Mouse (Mus musculus) 416B (cell line): ENCODE results near the gene Zfr2.
"Not testable (repeated sequence)": the region's sequence is repeated elsewhere in the genome, so short reads cannot be mapped to it uniquely, and the experiment has no call there.

Source experiments
- DNase-seq: peaks from one replicate; pipeline ENCODE4 v3.0.0; 2011; ENCODE audit warnings: low read depth

The Zfr2 gene

DNA sequence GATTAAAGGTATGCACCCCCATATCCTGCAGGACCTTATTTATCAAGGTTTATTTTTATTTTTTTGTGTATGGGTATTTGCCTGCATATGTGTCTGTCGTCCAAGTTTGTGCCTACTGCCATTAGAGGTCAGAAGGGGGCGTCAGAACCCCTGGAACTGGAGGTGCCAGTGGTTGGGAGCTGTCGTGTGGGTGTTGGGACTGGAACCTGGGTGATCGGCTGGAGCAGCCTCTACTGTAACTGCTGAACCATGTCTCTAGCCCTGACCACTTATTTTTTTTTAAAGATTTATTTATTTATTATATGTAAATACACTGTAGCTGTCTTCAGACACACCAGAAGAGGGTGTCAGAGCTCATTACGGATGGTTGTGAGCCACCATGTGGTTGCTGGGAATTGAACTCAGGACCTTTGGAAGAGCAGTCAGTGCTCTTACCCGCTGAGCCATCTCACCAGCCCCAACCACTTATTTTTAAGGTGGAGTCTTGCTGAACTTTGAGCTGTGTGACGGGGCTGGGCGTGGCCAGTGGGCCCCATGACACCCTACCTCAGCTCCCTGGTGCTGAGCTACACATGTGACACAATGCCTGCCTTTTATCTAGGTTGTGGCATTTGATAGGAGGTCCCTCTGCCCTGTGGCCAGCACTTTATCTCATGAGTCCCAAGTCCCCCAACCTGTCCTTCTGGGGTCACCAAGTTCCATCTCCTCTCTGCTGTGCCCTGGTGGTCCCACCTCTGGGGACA is 29.8 kb upstream of the Zfr2 start:
- no peak for DNase-seq

DNA sequence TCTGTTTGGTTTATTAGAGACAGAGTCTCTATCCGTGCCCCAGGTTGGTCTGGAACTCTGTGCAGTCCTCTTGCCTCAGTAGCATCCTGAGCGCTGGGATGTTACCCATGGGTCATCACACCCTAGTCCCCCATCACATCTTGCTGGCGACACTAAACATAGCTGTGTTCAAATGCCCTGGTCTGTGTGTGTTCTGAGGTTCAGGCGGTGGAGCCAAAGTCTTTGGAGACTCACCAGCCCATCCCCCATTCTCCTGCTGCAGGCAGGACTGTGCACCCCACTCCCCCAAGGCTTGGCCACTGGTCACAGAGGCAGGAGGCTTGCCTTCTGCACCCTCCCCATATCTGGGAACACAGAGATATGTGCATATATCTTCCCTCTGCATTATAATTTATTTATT is 28.8 kb upstream of the Zfr2 start:
- no peak for DNase-seq

DNA sequence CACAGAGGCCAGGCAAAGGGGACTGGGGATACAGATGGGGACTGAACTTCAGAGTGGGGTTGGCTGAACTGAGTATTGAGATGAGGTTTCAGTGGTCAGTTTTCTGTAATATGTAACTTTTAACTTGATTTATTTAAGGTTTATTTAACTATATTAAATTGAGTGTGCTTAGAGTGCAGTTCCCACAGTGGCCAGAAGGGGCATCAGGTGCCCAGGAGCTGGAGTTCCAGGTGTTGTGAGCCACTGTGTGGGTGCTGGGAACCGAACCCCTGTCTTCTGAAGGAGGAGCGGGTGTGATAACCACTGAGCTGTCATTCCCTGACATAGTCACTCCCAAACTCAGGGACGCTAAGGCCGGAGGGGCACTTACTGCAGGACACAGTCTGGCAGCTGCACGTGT is 22.8 kb upstream of the Zfr2 start:
- no peak for DNase-seq

DNA sequence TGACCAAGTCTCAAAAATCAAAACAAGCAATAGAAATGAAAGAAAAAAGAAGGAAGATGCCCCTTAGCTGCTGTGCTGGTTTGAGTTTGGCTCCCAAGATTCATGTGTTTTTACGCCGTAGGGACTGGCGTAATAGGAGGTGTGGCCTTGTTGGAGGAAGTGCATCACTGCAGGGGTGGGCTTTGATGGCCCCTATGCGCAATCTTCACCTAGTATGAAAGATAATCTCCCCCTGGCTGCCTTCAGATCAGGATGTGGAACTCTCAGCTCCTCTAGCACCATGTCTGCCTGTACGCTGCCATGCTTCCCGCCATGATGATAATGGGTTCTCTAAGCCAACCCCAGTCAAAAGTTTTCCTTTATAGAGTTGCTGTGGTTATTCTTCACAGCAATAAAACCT is 16.7 kb upstream of the Zfr2 start:
- DNase-seq: peak; percentile 26

DNA sequence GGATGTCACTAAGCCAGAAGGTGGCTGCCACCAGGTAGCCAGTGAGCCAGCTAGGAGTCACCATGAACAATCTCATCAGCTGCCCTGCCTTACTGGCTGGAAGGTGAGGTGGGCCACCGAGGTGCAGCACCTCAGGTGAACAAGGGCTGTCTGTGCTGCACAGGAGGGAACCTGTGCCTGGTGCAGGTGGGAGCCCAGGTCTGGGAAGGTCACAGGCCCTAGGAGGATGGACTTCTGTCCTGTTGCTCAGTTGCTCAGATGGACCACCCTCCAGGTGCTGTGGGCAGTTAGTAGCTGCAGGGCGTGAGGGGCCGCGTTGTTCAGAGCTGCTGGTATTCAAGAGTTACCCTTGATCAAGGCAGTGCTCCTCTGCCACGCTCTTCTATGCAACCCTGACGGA is 16.1 kb upstream of the Zfr2 start:
- DNase-seq: no peak

DNA sequence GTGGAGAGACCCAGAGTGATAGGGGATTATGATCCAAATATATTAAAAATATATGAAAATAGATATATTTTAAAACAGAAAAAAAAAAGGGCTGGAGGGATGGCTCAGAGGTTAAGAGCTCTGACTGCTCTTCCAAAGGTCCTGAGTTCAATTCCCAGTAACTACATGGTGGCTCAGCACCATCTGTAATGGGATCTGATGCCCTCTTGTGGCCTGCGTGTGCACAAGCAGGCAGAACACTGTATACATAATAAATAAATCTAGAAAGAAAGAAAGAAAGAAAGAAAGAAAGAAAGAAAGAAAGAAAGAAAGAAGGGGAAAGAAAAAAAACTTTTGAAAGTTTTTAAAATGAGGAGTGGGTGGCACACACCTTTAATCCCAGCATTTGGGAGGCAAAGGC is 15.7 kb upstream of the Zfr2 start:
- peak; percentile 49 for DNase-seq

DNA sequence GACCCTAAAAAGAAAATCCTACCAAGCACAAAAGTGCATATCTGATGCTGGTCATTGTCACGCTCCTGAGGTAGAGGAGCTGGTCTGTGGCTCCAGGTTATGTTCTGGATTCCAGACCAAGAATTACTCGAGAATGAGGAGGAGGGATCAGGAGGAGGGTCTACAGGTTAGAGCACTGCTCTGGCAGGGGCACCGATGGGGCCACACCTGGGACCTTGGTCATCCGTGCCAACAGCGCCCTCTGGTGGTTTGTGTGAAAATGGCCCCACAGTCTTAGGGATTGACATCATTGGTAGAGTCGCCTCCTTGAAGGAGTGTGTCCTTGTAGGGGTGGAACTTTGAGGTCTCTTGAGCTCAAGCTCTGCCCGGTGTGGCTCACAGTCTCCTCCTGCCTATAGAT is 15.0 kb upstream of the Zfr2 start:
- DNase-seq: peak; percentile 37

DNA sequence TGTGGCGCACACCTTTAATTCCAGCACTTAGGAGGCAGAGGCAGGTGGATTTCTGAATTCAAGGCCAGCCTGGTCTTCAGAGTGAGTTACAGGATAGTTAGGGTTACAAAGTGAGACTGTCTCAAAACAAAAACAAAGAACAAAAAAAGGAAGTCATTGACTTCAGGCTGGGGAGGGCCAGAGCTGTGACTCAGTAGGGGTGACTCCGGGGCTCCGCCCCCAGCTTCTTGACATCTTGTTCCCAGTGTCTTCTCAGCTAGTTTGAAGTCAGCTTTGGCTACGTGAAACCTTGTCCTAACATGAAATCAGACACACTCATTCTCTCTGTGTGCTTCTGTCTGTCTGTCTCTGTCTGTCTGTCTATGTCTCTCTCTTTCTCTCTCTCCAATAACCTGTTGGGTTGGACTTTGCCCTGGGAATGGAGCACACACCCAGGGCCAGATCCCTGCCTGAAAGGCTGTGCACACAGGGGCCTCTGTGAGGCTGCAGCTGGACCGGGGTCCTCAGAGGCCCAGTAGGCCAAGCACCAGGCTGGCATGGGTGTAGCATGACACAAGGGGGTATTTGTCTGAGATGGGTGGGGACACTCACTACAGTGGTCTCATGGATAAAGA is 11.4 kb upstream of the Zfr2 start:
- DNase-seq: peak; percentile 64

DNA sequence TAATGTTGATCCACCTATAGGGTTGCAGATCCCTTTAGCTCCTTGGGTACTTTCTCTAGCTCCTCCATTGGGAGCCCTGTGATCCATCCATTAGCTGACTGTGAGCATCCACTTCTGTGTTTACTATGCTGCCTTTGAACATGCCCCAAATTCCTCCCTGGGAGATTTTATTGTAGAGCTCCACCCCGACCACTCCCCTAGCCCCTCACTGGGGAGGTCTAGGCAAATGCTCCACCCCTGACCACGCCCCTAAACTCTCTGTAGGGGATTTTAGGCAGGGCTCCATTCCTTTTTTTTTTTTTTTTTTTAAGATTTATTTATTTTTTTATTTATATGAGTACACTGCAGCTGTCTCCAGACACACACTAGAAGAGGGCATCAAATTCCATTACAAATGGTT is 9.2 kb upstream of the Zfr2 start:
- not testable (repeated sequence) for DNase-seq

DNA sequence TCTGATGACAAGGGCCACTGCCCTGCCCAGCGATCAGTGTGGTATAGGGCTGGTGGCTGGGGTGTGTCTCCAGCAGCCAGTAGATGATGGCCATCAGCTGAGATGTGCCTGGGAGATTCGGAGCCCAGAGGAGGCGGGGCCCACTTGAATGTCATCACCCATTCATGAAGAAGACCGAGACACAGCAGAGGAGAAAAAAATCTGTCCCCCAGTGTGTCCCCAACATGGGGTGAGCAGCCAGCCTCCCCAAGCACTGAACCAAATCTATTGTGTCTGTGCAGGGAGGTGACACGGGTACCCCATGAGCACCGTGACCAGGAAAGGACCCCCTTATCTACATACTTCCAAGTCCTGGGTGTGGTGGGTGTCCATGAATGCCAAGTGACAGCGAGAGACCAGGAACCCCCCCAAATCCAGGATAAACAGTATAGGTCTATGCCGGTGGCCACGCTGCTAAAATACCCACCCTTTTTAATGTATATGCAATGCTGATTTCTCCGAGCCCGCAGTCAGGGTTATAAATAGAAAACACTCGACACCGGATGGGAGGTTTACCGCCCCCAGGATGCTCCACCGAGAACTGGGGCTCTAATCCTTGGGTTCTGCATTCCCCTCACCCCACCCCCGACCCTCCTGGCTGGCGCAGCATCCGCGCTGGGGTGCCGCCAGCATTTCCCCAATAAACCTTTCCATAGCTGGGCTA is 3.1 kb upstream of the Zfr2 start:
- DNase-seq: no peak

DNA sequence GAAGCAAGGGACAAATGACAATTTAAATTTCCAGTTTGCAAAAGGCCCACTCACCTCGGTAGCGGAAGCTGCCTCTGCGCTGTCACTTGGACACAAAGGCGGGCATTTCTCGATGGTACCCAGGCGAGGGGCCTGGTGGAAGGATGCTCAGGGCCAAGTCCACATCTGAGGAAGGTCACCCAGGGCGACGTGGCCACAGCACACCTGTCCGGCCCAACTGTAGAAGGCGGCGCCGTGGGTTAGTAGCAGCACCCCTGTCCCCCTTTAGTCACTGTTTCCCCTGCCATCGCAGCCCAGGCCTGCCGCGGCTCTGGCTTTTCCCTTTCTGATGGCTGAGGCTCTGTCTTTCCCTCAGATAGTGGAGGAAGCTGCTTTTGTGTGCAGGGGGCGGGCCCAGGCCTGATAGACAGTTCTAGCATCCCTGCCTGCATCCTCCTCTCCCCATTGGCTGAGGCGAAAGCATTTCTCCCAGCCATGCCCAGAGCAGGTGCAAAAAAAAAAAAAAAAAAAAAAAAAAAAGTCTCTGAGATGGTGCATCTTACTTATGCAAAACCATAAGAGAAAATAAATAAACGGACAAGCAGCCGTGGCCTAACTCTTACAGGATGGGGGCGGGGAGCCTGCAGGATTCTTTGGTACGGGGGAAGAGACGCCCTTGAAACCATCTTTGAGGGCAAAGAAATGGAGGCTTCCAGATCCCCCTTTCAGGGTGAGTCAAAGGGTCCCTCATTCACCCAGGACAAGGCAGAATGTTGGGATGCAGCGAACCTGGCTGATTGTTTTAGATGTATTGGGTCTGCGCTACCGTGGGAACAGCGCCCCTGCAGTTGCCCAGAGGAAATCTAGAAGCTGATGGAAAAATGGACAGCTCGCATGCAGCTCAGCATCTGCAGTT is 2.3 kb upstream of the Zfr2 start, which contains the start of gene Atcay:
Atcay (minus strand) TSS at position 396 of the 895 bp plus-strand sequence.
- no peak for DNase-seq

DNA sequence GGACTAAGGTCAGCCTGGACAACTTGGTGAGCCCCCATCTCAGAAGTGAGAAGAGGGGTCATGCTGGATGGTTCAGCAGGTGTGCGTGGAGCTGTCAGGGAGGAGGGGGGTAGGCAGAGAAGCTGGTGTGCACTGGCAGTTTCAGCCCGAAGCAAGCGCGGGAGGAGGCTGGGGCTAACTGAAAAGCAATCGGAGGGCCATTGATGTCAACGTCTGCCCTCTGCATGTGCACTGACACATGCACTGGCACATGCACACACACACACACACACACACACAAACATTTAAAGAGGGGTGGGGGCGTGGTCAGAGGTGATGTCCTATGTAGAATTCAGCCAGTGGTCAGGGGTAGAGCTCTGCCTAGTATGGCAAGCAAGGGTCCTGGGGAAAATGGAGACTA is 1.5 kb upstream of the Zfr2 start:
- DNase-seq: no peak

DNA sequence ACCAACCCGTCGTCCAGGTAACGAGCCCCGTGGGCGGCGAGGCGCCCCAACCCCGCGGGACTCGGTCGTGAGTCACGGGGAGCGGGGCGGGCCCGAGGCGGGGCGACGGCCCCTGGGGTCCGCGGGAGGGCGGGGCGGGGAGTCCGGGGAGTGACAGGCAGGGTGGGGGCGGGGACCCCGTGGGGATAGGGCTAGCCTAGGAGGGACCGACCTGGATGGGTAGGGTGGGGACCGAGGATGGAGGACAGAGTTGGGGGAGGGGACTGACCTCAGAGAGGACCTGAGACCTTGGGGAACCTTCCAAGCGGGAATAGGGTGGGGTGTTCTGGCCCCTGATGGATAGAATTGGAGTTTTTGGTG is 251 bp downstream of the Zfr2 start:
- DNase-seq: no peak

DNA sequence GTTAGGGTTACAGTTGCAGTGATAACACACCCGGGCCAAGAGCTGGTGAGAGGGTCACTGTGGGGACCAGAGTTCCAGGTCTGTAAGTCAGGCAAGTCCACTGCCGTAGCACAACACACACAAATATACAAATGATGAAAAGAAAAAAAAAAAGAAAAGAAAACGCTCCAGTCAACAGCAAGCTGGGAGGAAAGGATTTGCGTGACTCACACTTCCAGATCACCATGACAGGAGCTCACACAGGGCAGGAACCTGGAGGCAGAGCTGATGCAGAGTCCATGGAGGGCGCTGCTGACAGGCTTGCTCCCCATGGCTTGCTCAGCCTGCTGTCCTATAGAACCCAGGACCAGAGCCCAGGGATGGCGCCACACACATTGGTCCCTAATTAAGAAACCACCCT is 1.3 kb downstream of the Zfr2 start:
- peak; percentile 22 for DNase-seq

DNA sequence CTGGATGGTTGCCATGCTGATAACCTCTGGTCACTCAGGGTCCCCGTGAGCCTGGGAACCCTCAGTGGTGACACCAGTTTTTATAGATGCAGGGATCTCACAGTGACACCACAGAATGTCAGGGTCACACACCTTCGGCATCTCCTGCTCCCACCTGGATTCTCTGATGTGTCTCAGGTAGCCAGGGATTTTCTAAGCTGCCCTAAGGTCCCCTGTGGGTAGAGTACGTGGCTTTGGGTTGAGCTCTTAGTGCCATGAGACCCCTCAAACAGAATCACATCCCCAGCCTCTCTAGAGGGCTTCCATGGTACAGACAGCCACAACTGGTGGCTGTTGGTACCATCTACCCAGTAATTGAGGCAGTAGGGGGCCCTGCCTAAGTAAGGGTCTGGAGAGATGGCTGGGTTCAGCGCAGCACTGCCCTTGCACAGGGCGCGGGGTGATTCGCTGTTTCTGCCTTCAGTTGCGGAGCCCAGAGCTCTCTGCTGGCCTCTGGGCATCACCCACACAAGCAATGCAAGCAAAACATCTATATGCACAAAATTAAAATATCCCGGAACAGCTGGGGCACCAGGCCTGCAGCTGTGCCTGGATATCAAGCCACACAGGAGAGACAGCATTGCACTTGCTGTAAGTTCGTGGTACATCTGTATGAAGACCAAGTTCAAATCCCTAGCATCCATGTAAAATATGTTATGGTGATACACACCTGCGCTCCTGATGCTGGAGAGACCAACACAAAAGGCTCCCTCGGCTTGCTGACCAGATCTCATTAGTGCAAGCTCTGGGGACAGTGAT is 3.7 kb downstream of the Zfr2 start:
- DNase-seq: no peak

DNA sequence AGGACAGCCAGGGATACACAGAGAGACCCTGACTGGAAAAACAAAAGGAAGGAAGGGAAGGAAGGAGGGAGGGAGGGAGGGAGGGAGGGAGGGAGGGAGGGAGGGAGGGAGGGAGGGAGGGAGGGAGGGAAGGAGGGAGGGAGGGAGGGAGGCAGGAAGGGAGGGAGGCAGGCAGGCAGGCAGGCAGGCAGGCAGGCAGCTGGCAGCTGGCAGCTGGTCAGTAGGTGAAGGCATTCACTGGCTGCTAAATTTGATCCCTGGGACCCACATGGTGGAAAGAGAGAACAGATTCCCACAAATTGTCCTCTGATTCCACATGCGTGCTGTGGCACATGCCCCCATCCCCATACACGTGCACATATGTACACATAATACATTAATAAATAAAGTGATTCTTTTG is 5.7 kb downstream of the Zfr2 start:
- no peak for DNase-seq

DNA sequence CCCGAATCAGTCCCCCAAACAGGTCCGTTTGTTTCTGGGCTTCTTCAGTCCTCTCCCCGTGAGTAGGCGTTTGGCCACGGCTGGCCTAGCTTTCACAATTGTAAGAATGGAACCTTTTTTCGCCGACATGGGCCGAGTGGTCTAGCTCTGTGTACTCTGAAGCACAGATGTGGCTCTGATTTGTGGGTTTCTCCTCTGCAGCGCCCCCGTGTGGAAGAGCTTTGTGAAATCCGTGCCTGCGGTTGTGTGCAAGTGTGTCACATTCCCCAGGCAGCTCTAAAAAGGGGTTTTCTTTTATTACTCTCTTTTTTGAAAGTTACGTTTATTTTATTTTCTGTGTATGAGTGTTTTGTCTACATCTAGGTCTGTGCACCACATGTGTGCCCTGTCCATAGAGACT is 7.9 kb downstream of the Zfr2 start:
- DNase-seq: peak; percentile 64

DNA sequence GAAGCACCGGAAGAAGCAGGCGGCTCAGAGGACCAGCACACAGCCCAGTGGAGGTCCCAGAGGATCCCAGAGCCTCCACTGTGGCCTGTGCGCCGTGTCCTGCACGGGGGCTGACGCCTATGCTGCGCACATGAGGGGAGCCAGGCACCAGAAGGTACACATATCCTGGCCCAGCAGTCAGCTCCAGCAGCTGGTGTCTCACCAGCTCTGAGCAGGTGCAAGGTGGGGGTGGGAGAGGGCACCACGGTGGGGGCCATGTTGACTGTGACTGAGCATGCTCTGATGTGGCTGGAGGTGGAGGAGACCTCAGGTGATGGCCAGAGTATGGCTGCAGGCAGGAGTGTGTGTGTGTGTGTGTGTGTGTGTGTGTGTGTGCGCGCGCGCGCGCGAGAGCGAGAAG is 9.1 kb downstream of the Zfr2 start:
- no peak for DNase-seq

DNA sequence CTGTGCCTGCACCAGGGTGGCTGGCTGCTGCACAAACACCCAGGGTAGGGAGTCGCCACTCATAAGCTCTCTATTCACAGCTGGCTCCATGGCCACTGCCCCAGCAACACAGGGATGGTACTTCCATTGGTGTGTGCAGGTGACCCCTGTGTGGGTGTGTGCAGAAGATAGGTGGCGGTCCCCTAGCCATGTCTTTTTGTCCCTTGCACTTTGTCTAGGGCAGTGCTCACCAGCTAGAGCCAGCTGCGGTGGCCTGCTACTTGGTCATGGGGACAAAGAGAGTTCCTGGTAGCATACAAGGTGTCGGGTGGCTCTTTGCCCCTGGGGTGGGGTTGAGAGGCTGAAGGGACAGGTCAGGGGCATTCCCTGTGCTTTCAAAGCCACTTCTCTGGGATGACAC is 11.2 kb downstream of the Zfr2 start:
- no peak for DNase-seq

DNA sequence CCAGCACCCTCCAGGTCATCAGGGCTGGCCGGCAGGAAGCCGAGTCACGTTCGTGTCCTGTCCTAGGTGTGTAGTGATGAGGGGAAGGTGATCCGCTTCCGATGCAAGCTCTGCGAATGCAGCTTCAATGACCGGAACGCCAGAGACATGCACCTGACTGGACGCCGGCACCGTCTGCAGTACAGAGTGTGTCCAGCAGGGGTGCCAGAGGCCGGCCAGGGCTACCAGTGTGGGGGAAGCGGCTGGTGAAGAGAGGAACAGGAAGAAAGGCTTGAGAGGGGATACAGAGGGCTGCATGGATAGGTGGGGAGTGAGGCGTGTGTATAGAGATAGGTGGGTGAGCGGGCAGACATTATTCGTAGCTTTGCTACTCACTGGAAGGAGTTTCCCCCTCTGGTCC is 11.6 kb downstream of the Zfr2 start:
- peak; percentile 68 for DNase-seq

DNA sequence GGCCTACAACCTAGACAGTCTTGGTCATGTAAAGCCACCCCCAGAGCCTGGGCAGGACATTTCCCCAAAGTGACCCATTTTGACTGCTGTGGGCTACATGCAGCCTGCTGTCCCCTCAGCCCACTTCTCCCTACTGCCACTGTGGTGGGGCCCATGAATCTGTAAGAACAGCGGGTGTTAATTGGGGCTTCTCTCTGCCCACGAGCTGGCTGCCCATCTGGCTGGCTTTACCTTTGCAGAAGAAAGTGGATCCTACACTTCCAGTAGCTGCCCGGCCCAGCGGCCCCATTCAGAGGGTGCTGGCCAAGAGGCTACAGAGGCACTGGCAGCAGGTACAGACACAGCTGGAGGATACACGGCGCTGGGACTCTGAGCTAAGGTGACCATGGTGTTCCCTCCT is 12.2 kb downstream of the Zfr2 start:
- no peak for DNase-seq

DNA sequence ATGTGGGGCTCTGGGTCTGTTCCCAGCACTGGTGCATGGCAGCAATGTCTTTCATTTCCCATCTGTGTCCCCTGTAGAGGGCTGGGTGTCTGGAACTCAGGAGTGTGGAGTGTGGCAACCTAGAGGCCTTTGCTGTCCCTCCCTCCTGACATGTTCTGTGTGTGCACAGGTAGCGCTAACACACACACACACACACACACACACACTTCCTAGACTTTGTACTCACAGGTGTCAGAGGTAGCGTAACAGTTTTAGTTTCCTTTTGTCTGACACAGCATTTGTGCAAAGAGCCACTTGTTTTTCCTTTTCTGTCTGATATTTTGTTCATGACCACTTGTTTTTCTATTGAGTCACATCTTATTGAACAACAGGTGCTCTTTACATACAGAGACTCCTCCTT is 14.8 kb downstream of the Zfr2 start:
- no peak for DNase-seq
